Mouse (Mus musculus) forebrain, embryonic 15.5 days (tissue): ENCODE results near the gene Kdm4a. TPM values are rescaled to one million over a fixed set of nuclear protein-coding genes. Genes with fewer than 3 reads are reported as not detected.

Experiments used
- ATAC-seq: fragments of 200-750 bp; cut with Nextera tagmentation; replicated peaks from 2 replicates; pipeline ENCODE4 v1.8.0; 2017; ENCODE audit warnings: mild to moderate bottlenecking, moderate TSS enrichment, moderate library complexity
- H3K27ac ChIP-seq: fragments of 300-500 bp; sonication (generic); replicated peaks from 2 replicates; pipeline ENCODE4 v1.5.1; 2015; ENCODE audit warnings: mild to moderate bottlenecking, inconsistent platforms
- H3K27me3 ChIP-seq: fragments of 300-500 bp; sonication (generic); 2 replicates; pipeline ENCODE4 v1.6.1; 2015; ENCODE audit warnings: inconsistent platforms
- H3K36me3 ChIP-seq: fragments of 300-500 bp; sonication (generic); 2 replicates; pipeline ENCODE4 v1.6.1; 2015; ENCODE audit warnings: mild to moderate bottlenecking, inconsistent platforms
- H3K4me1 ChIP-seq: fragments of 300-500 bp; sonication (generic); 2 replicates; pipeline ENCODE4 v1.6.1; 2015; ENCODE audit warnings: inconsistent platforms
- H3K4me2 ChIP-seq: fragments of 300-500 bp; sonication (generic); replicated peaks from 2 replicates; pipeline ENCODE4 v1.6.1; 2015; ENCODE audit warnings: mild to moderate bottlenecking, inconsistent platforms
- H3K4me3 ChIP-seq: fragments of 300-500 bp; sonication (generic); 2 replicates; pipeline ENCODE4 v1.5.1; 2015; ENCODE audit warnings: mild to moderate bottlenecking, inconsistent platforms
- H3K9ac ChIP-seq: fragments of 300-500 bp; sonication (generic); replicated peaks from 2 replicates; pipeline ENCODE4 v1.6.1; 2015; ENCODE audit warnings: mild to moderate bottlenecking, inconsistent platforms
- H3K9me3 ChIP-seq: fragments of 300-500 bp; sonication (generic); 2 replicates; pipeline ENCODE4 v1.6.1; 2016; ENCODE audit warnings: inconsistent platforms
- WGBS: fragments of 180-500 bp; shearing (Covaris S2); methylation state at CpG from one replicate; pipeline ENCODE4 v1.1.7; 2015; ENCODE audit warnings: mixed read lengths; 5-methylcytosine and 5-hydroxymethylcytosine counted together
- polyA plus RNA-seq: library from polyadenylated mRNA; unstranded; fragments of >200 nt; fragmentation: Nextera tagmentation; extraction: Ambion mirVana; gene quantifications from 2 replicates; pipeline ENCODE4 v1.2.1, GENCODE M21; 2015

The Kdm4a gene
- polyA plus RNA-seq, 1 experiment from 2014 or later: 62.9 TPM

GRCm38 (mm10) chr4:118150804-118151203 lies 29.0 kb downstream of the Kdm4a start:
- Histone ChIP-seq H3K36me3 (peaks cover 98% of the 10 kb centered on the region), H3K9me3 (no peaks in the 10 kb centered on the region), H3K27me3 (no peaks in the 10 kb centered on the region), H3K4me1 (no peaks in the 10 kb centered on the region), H3K27ac (no peak overlapping the region), H3K4me3 (no peak overlapping the region), H3K9ac (no peak overlapping the region), H3K4me2 (no peak overlapping the region)
- 89% methylated on average over 7 of the region's 7 CpGs for WGBS
- ATAC-seq: no peak

GRCm38 (mm10) chr4:118149956-118150680 lies 29.7 kb downstream of the Kdm4a start:
- peaks cover 98% of the 10 kb centered on the region for H3K36me3 ChIP-seq
- no peak overlapping the region for H3K4me2 ChIP-seq
- no peaks in the 10 kb centered on the region for H3K27me3 ChIP-seq
- no peak for ATAC-seq
- H3K9ac ChIP-seq: no peak overlapping the region
- no peaks in the 10 kb centered on the region for H3K4me1 ChIP-seq
- H3K9me3 ChIP-seq: no peaks in the 10 kb centered on the region
- no peak overlapping the region for H3K27ac ChIP-seq
- no peak overlapping the region for H3K4me3 ChIP-seq
- 89% methylated on average over 14 of the region's 14 CpGs for WGBS

- Histone ChIP-seq H3K4me1 (no peaks in the 10 kb centered on the region), H3K9me3 (no peaks in the 10 kb centered on the region), H3K4me2 (no peak overlapping the region), H3K27me3 (no peaks in the 10 kb centered on the region), H3K4me3 (no peak overlapping the region), H3K9ac (no peak overlapping the region), H3K36me3 (peaks cover 98% of the 10 kb centered on the region), H3K27ac (no peak overlapping the region)
- ATAC-seq: no peak
- 88% methylated on average over 10 of the region's 10 CpGs for WGBS
Measured at GRCm38 (mm10) chr4:118149055-118149576, 30.7 kb downstream of the Kdm4a start.

GRCm38 (mm10) chr4:118148317-118148687 lies 31.5 kb downstream of the Kdm4a start:
- Histone ChIP-seq H3K4me2 (no peak overlapping the region), H3K4me1 (no peaks in the 10 kb centered on the region), H3K9me3 (no peaks in the 10 kb centered on the region), H3K9ac (no peak overlapping the region), H3K27ac (no peak overlapping the region), H3K4me3 (no peak overlapping the region), H3K36me3 (peaks cover 98% of the 10 kb centered on the region), H3K27me3 (no peaks in the 10 kb centered on the region)
- 91% methylated on average over 10 of the region's 10 CpGs for WGBS
- ATAC-seq: no peak

GRCm38 (mm10) chr4:118147547-118148316 lies 32.1 kb downstream of the Kdm4a start:
- ATAC-seq: no peak
- WGBS: 95% methylated on average over 19 of the region's 19 CpGs
- Histone ChIP-seq H3K4me3 (no peak overlapping the region), H3K9me3 (no peaks in the 10 kb centered on the region), H3K36me3 (peaks cover 98% of the 10 kb centered on the region), H3K4me1 (no peaks in the 10 kb centered on the region), H3K9ac (no peak overlapping the region), H3K27ac (no peak overlapping the region), H3K27me3 (no peaks in the 10 kb centered on the region), H3K4me2 (no peak overlapping the region)

GRCm38 (mm10) chr4:118147090-118147489 lies 32.8 kb downstream of the Kdm4a start:
- Histone ChIP-seq H3K4me2 (no peak overlapping the region), H3K36me3 (peaks cover 98% of the 10 kb centered on the region), H3K27ac (no peak overlapping the region), H3K27me3 (no peaks in the 10 kb centered on the region), H3K4me1 (no peaks in the 10 kb centered on the region), H3K9me3 (no peaks in the 10 kb centered on the region), H3K4me3 (no peak overlapping the region), H3K9ac (no peak overlapping the region)
- no peak for ATAC-seq
- WGBS: 84% methylated on average over 10 of the region's 10 CpGs

- H3K9me3 ChIP-seq: no peaks in the 10 kb centered on the region
- no peak overlapping the region for H3K4me3 ChIP-seq
- H3K27me3 ChIP-seq: no peaks in the 10 kb centered on the region
- H3K4me2 ChIP-seq: no peak overlapping the region
- no peak overlapping the region for H3K9ac ChIP-seq
- 93% methylated on average over 9 of the region's 9 CpGs for WGBS
- no peaks in the 10 kb centered on the region for H3K4me1 ChIP-seq
- no peak for ATAC-seq
- no peak overlapping the region for H3K27ac ChIP-seq
- peaks cover 96% of the 10 kb centered on the region for H3K36me3 ChIP-seq
Measured at GRCm38 (mm10) chr4:118144324-118144723, 35.5 kb downstream of the Kdm4a start.

GRCm38 (mm10) chr4:118143679-118144078 lies 36.2 kb downstream of the Kdm4a start:
- no peak for ATAC-seq
- H3K4me3 ChIP-seq: no peak overlapping the region
- H3K27me3 ChIP-seq: no peaks in the 10 kb centered on the region
- WGBS: 83% methylated on average over 7 of the region's 7 CpGs
- no peak overlapping the region for H3K27ac ChIP-seq
- H3K4me1 ChIP-seq: no peaks in the 10 kb centered on the region
- no peak overlapping the region for H3K9ac ChIP-seq
- no peaks in the 10 kb centered on the region for H3K9me3 ChIP-seq
- H3K36me3 ChIP-seq: peaks cover 96% of the 10 kb centered on the region
- H3K4me2 ChIP-seq: no peak overlapping the region

- no peak for ATAC-seq
- H3K27me3 ChIP-seq: no peaks in the 10 kb centered on the region
- no peak overlapping the region for H3K27ac ChIP-seq
- H3K4me1 ChIP-seq: no peaks in the 10 kb centered on the region
- no peaks in the 10 kb centered on the region for H3K9me3 ChIP-seq
- H3K9ac ChIP-seq: no peak overlapping the region
- peaks cover 92% of the 10 kb centered on the region for H3K36me3 ChIP-seq
- 93% methylated on average over 5 of the region's 5 CpGs for WGBS
- no peak overlapping the region for H3K4me3 ChIP-seq
- no peak overlapping the region for H3K4me2 ChIP-seq
Measured at GRCm38 (mm10) chr4:118141511-118141910, 38.3 kb downstream of the Kdm4a start.

- peaks cover 69% of the 10 kb centered on the region for H3K36me3 ChIP-seq
- H3K9me3 ChIP-seq: no peaks in the 10 kb centered on the region
- no peak overlapping the region for H3K4me2 ChIP-seq
- no peaks in the 10 kb centered on the region for H3K27me3 ChIP-seq
- no peak overlapping the region for H3K9ac ChIP-seq
- peaks cover 9% of the 10 kb centered on the region for H3K4me1 ChIP-seq
- H3K4me3 ChIP-seq: no peak overlapping the region
- H3K27ac ChIP-seq: no peak overlapping the region
- ATAC-seq: no peak
- WGBS: 61% methylated on average over 5 of the region's 5 CpGs
Measured at GRCm38 (mm10) chr4:118138891-118139290, 41.0 kb downstream of the Kdm4a start.

- H3K4me1 ChIP-seq: peaks cover 18% of the 10 kb centered on the region
- H3K9ac ChIP-seq: no peak overlapping the region
- H3K27me3 ChIP-seq: no peaks in the 10 kb centered on the region
- H3K4me3 ChIP-seq: no peak overlapping the region
- peaks cover 59% of the 10 kb centered on the region for H3K36me3 ChIP-seq
- ATAC-seq: no peak
- no peak overlapping the region for H3K4me2 ChIP-seq
- H3K27ac ChIP-seq: no peak overlapping the region
- no peaks in the 10 kb centered on the region for H3K9me3 ChIP-seq
- 89% methylated on average over 16 of the region's 16 CpGs for WGBS
Measured at GRCm38 (mm10) chr4:118137857-118138256, 42.0 kb downstream of the Kdm4a start.

- no peak for ATAC-seq
- Histone ChIP-seq H3K9me3 (no peaks in the 10 kb centered on the region), H3K9ac (no peak overlapping the region), H3K27me3 (no peaks in the 10 kb centered on the region), H3K4me1 (peaks cover 23% of the 10 kb centered on the region), H3K4me3 (no peak overlapping the region), H3K36me3 (peaks cover 53% of the 10 kb centered on the region), H3K4me2 (no peak overlapping the region), H3K27ac (no peak overlapping the region)
- WGBS: 91% methylated on average over 10 of the region's 10 CpGs
Measured at GRCm38 (mm10) chr4:118137311-118137710, 42.5 kb downstream of the Kdm4a start.
